Mouse (Mus musculus) embryonic facial prominence, embryonic 12.5 days (tissue): Measurements from ENCODE around the gene Smad5. TPM values are rescaled to one million over a fixed set of nuclear protein-coding genes. Genes with fewer than 3 reads are reported as not detected.
A peak's percentile ranks its signal among the peaks of the same experiment; 100 is the strongest.

Experiments
- ATAC-seq: fragments of 200-750 bp; cut with Nextera tagmentation; 2 replicates; pipeline ENCODE4 v1.8.0; 2017; ENCODE audit not compliant: insufficient number of reproducible peaks, insufficient read depth, low FRiP score, low TSS enrichment
- H3K27ac ChIP-seq: fragments of 300-500 bp; sonication (generic); 2 replicates; pipeline ENCODE4 v1.5.1; 2016; ENCODE audit warnings: mild to moderate bottlenecking
- H3K27me3 ChIP-seq: fragments of 300-500 bp; sonication (generic); 2 replicates; pipeline ENCODE4 v1.6.1; 2016; ENCODE audit warnings: mild to moderate bottlenecking, moderate library complexity
- H3K36me3 ChIP-seq: fragments of 300-500 bp; sonication (generic); 2 replicates; pipeline ENCODE4 v1.6.1; 2016; ENCODE audit warnings: mild to moderate bottlenecking
- H3K4me1 ChIP-seq: fragments of 300-500 bp; sonication (generic); 2 replicates; pipeline ENCODE4 v1.6.1; 2016
- H3K4me2 ChIP-seq: fragments of 300-500 bp; sonication (generic); replicated peaks from 2 replicates; pipeline ENCODE4 v1.6.1; 2016; ENCODE audit warnings: mild to moderate bottlenecking, moderate library complexity
- H3K4me3 ChIP-seq: fragments of 300-500 bp; sonication (generic); 2 replicates; pipeline ENCODE4 v1.5.1; 2016; ENCODE audit warnings: mild to moderate bottlenecking
- H3K9ac ChIP-seq: fragments of 300-500 bp; sonication (generic); 2 replicates; pipeline ENCODE4 v1.6.1; 2016; ENCODE audit warnings: mild to moderate bottlenecking, moderate library complexity
- H3K9me3 ChIP-seq: fragments of 300-500 bp; sonication (generic); 2 replicates; pipeline ENCODE4 v1.6.1; 2016; ENCODE audit warnings: mild to moderate bottlenecking, moderate library complexity
- WGBS: fragments of 180-500 bp; shearing (Covaris S2); methylation state at CpG from one replicate; pipeline ENCODE4 v1.1.7; 2016; 5-methylcytosine and 5-hydroxymethylcytosine counted together
- polyA plus RNA-seq: library from polyadenylated mRNA; unstranded; fragments of >200 nt; fragmentation: Nextera tagmentation; extraction: Ambion mirVana; gene quantifications from 2 replicates; pipeline ENCODE4 v1.2.1, GENCODE M21; 2016

The Smad5 gene
- 46.0 and 46.3 TPM in 2 replicates for polyA plus RNA-seq

- H3K36me3 ChIP-seq: peaks cover 7% of the 10 kb centered on the region; the same call in 1 of the 2 replicates
- ATAC-seq: peak; percentile 84
- peak within 1 kb of the TSS; percentile 97 for H3K9ac ChIP-seq
- H3K27ac ChIP-seq: peak within 1 kb of the TSS; percentile 99
- no peaks in the 10 kb centered on the region for H3K9me3 ChIP-seq
- no peaks in the 10 kb centered on the region for H3K27me3 ChIP-seq
- peak within 1 kb of the TSS; percentile 64 for H3K4me2 ChIP-seq
- 2% methylated on average over 61 of the region's 62 CpGs for WGBS
- H3K4me1 ChIP-seq: peaks cover 50% of the 10 kb centered on the region
- peak within 1 kb of the TSS; percentile 86 for H3K4me3 ChIP-seq
These were observed at the start of gene Smad5 for GRCm38 (mm10) chr13:56702469-56703221. TSS of gene Smad5 (plus strand) at chr13:56703010.

GRCm38 (mm10) chr13:56654176-56654575 is 48.6 kb upstream of the Smad5 start:
- Histone ChIP-seq H3K9ac (no peak overlapping the region), H3K9me3 (no peaks in the 10 kb centered on the region), H3K27ac (peak overlapping the region; percentile 12; the same call in 1 of the 2 replicates), H3K36me3 (no peaks in the 10 kb centered on the region), H3K27me3 (no peaks in the 10 kb centered on the region), H3K4me1 (peaks cover 51% of the 10 kb centered on the region), H3K4me3 (no peak overlapping the region), H3K4me2 (no peak overlapping the region)
- 71% methylated on average over 5 of the region's 5 CpGs for WGBS
- no peak for ATAC-seq

DNA sequence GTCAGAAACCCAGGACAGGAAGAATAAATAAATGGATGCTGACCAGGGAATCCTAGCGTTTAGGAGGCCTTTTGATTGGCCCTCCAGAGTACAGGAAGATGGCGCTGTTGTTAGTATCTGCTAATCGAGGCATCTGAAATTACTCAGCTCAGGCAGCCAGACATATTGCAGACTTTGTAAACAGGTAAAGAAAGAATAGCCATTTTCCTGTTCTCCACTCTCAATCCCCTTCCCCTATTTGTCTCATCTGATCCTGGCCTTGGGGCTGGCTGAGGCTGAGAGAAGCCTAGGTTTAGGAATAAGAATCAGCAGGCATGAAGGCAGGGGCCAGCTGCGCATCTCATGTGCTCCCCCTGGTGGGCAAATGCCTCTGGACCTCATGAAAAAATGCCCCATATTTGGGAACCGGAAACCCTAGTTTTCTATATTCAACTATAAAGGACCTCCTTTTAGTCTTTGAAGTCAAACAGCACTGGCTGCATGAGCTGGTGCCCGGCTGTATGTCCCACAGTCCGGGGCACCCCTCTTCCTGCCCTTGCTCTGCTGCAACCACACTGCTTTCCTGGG is 44.8 kb upstream of the Smad5 start:
- H3K9ac ChIP-seq: no peak overlapping the region
- no peaks in the 10 kb centered on the region for H3K9me3 ChIP-seq
- no peaks in the 10 kb centered on the region for H3K36me3 ChIP-seq
- no peak overlapping the region for H3K4me2 ChIP-seq
- no peak overlapping the region for H3K27ac ChIP-seq
- ATAC-seq: no peak
- WGBS: 34% methylated on average over 7 of the region's 7 CpGs
- no peaks in the 10 kb centered on the region for H3K27me3 ChIP-seq
- no peak overlapping the region for H3K4me3 ChIP-seq
- H3K4me1 ChIP-seq: peaks cover 40% of the 10 kb centered on the region

DNA sequence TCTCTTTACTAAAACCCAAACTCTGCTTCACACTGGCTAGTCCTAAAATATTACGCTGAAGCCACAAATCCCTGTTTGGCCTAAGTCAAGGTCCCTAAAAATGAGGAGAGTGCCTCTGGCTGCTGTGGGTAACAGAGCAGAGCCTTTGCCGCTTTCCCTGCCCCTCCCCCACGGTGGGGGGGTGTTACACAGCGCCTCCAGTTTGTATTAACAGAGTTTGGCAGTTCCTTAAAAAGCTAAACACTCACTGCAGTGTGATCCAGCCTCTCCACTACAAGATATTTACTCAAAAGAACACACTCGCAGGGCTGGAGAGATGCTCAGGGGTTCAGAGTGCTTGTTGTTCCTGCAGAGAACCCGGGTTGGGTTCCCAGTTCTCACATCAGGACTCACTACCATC is 43.9 kb upstream of the Smad5 start:
- Histone ChIP-seq H3K27me3 (no peaks in the 10 kb centered on the region), H3K36me3 (no peaks in the 10 kb centered on the region), H3K4me3 (no peak overlapping the region), H3K4me2 (no peak overlapping the region), H3K9ac (no peak overlapping the region), H3K27ac (no peak overlapping the region), H3K4me1 (peaks cover 34% of the 10 kb centered on the region), H3K9me3 (no peaks in the 10 kb centered on the region)
- 62% methylated on average over 6 of the region's 6 CpGs for WGBS
- ATAC-seq: no peak

- no peak overlapping the region for H3K4me2 ChIP-seq
- H3K36me3 ChIP-seq: no peaks in the 10 kb centered on the region
- WGBS: 60% methylated on average over 7 of the region's 7 CpGs
- no peak for ATAC-seq
- H3K9ac ChIP-seq: no peak overlapping the region
- no peaks in the 10 kb centered on the region for H3K9me3 ChIP-seq
- H3K4me3 ChIP-seq: no peak overlapping the region
- H3K27ac ChIP-seq: 0 out of 2 replicates have a peak overlapping the region, but pooled peaks have one; percentile 43
- 0 out of 2 replicates have a peak, but pooled peaks cover 11% of the 10 kb centered on the region for H3K4me1 ChIP-seq
- H3K27me3 ChIP-seq: no peaks in the 10 kb centered on the region
These were observed 40.7 kb upstream of the Smad5 start for GRCm38 (mm10) chr13:56661914-56662621.

GRCm38 (mm10) chr13:56664256-56665170 is 38.3 kb upstream of the Smad5 start:
- no peak overlapping the region for H3K4me3 ChIP-seq
- no peaks in the 10 kb centered on the region for H3K27me3 ChIP-seq
- peaks cover 6% of the 10 kb centered on the region; the same call in 1 of the 2 replicates for H3K4me1 ChIP-seq
- 58% methylated on average over 17 of the region's 17 CpGs for WGBS
- no peak overlapping the region for H3K9ac ChIP-seq
- no peaks in the 10 kb centered on the region for H3K9me3 ChIP-seq
- no peak overlapping the region for H3K4me2 ChIP-seq
- H3K36me3 ChIP-seq: no peaks in the 10 kb centered on the region
- no peak overlapping the region for H3K27ac ChIP-seq
- no peak for ATAC-seq

DNA sequence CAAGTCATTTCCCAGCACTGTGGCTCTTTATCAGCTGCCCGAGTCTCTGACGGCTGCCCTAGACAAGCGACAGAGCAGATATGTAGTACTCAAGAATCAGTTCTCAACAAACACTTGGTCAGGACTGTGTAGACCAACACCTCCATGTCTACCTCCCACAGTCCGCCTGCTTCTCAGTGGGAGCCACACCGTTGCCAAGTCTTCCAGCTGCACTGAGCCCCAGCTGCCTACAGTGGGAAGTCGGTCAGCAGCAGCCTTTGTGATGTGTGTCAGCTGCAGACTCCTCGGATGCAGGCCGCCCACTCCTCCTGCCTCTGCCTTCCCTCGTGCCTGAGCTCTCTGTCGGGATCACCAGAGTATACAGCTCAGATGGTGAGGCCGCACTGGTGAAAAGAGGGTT is 31.6 kb upstream of the Smad5 start:
- Histone ChIP-seq H3K36me3 (no peaks in the 10 kb centered on the region), H3K4me3 (no peak overlapping the region), H3K27me3 (no peaks in the 10 kb centered on the region), H3K4me2 (no peak overlapping the region), H3K9ac (no peak overlapping the region), H3K9me3 (no peaks in the 10 kb centered on the region), H3K4me1 (peaks cover 10% of the 10 kb centered on the region), H3K27ac (no peak overlapping the region)
- WGBS: 73% methylated on average over 11 of the region's 11 CpGs
- ATAC-seq: no peak

DNA sequence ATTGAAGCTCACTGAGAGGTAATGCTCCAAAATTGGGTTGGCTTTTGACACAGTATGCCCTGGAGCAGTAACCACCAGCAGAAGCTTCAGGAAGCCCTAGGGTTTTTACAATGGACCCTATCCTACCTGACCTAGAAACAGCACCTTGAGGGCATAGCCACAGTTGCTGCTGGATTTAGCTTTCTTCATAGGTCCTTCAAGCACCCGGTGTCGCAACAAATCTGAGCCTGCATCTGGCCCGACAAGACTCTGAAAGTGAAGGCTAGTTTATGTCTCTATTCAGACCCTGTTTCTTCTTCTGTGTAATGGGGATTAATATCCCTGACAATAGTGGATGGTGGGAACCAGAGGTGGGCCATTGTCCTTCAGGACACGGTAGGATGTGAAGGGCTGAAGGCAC is 25.1 kb upstream of the Smad5 start:
- 92% methylated on average over 4 of the region's 4 CpGs for WGBS
- Histone ChIP-seq H3K4me1 (peaks cover 16% of the 10 kb centered on the region), H3K27ac (no peak overlapping the region), H3K4me3 (no peak overlapping the region), H3K4me2 (no peak overlapping the region), H3K36me3 (no peaks in the 10 kb centered on the region), H3K9ac (no peak overlapping the region), H3K9me3 (no peaks in the 10 kb centered on the region), H3K27me3 (no peaks in the 10 kb centered on the region)
- ATAC-seq: no peak

DNA sequence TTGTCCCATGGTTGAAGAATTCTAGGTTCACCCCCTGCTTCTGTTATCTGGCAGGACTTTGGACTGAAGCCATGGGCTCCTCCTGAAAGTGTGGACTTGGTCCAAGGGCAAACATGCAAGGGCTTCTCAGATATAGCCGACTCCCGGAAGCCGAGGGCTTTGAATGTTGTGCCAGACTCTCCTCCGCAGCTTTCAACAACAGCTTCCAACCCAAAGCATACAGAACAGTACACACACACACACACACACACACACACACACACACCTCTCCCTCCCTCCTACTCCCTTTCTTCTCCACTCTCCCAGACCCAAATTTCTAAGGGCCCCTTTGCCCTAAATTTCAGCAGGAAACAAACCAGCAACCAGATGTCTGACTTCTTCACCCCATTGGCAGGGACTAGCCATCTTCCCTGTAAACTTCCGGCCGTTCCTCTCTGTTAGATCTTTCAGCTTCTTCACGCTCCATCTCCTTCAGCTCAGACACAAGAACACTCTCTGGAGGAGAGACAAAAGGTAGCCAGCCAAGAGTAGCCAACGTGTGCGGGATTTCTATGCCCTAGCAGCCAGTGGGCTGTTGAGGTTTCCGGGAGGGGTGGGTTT is 24.5 kb upstream of the Smad5 start:
- no peaks in the 10 kb centered on the region for H3K27me3 ChIP-seq
- 51% methylated on average over 10 of the region's 10 CpGs for WGBS
- H3K9ac ChIP-seq: no peak overlapping the region
- H3K4me1 ChIP-seq: peaks cover 15% of the 10 kb centered on the region
- no peaks in the 10 kb centered on the region for H3K36me3 ChIP-seq
- H3K9me3 ChIP-seq: no peaks in the 10 kb centered on the region
- no peak overlapping the region for H3K4me3 ChIP-seq
- no peak overlapping the region for H3K4me2 ChIP-seq
- H3K27ac ChIP-seq: peak overlapping the region; percentile 52; the same call in 1 of the 2 replicates
- no peak for ATAC-seq

DNA sequence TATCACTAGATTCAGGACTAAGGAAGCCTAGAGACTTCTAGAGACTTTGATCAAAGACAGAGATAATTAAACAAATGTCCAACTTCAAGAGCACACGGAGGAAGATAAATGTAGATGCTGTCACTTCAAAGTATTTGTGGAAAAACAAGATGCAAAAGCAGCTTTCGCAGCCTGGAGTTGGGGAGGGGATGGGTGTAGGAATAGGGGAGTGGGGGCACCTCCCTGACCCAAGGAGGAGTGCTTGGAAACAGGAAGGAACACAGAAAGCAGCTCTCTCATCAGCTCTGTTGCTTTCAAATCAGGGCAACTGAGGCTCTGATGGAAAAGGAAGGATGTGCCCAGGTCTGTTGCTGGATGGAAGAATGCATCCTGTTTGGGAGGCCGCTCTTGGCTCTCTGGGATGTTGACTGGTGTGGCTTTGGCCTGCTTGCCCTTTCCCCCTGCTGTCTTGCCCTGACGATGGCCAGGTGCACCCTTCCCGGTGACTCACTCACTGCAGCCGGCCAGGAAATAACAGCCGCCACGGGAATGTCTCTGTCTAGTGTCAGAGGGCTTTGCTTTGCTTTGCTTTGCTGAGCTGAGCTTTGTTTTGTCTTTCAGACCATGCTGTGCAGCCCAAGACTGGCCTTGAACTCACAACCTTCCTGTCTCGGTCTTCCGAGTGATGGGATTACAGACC is 23.8 kb upstream of the Smad5 start:
- Histone ChIP-seq H3K36me3 (no peaks in the 10 kb centered on the region), H3K9ac (no peak overlapping the region), H3K4me3 (no peak overlapping the region), H3K27ac (peak overlapping the region; percentile 52; the same call in 1 of the 2 replicates), H3K9me3 (no peaks in the 10 kb centered on the region), H3K4me1 (peaks cover 9% of the 10 kb centered on the region), H3K4me2 (no peak overlapping the region), H3K27me3 (no peaks in the 10 kb centered on the region)
- 61% methylated on average over 10 of the region's 10 CpGs for WGBS
- no peak for ATAC-seq
